Mouse (Mus musculus): ENCODE results near the gene Kmt2d.
"Not testable (repeated sequence)": the region's sequence is repeated elsewhere in the genome, so short reads cannot be mapped to it uniquely, and the experiment has no call there.

The Kmt2d gene

DNA sequence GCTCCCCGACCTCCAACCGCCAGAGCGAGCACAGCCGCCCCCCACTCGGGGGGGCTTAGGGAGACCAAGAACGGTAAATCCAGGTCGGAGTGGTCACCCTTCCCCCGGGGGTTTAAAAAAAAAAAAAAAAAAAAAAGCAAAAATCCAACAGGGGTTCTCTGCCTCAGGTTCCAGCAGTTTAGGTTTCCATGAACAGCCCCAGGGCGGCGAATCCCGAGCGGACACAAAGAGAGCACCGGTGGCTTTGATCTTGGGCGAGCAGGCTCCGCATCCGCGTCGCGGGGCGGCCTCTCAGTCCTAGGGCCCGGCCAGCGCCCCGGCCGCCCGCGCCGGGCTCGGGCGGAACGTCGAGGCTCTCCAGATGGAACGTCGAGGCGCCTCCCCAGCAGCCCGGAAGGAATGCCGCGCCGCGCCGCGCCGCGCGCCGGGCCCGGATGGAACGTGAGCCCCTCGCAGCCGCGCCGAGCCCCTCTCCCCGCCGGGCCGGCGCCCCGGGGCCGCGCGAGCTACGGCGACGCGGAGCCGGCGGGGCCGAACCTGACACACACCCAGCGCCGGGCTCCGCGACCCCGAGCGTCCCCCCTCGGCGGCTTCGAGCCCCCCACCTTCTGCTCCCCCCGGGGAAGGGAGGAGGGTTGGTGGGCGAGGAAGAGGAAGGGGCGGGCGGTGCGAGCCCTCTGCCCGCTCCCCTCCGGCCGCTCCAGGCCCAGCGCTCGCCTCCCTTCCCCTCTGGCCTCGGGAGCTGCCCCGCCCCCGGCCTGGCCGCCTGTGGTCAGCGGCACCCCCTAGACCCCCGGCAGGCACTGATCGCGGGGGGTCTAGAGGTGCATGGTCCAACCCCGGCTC, at the start of gene Kmt2d:
Gene Kmt2d, minus strand, starts transcription at position 135 of the 846 bp plus-strand sequence.
- DNase-seq (ENCODE audit: low read depth, low spot score): no peak

DNA sequence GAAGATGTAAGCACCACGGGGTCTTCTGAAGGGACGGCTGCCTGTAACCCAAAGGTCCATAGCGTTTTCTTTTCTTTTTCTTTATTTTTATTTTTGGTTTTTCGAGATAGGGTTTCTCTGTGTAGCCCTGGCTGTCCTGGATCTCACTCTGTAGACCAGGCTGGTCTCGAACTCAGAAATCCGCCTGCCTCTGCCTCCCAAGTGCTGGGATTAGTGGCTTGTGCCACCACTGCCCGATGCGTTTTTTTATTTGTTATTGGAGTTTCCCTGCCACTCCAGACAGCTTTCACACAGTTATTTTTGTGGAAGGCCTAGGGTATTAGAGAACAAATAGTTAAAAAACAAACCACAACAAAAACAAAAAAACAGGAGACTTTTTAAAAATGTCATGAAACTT, 47.5 kb upstream of the Kmt2d start:
- not testable (repeated sequence) for DNase-seq (ENCODE audit: low read depth, low spot score)

DNA sequence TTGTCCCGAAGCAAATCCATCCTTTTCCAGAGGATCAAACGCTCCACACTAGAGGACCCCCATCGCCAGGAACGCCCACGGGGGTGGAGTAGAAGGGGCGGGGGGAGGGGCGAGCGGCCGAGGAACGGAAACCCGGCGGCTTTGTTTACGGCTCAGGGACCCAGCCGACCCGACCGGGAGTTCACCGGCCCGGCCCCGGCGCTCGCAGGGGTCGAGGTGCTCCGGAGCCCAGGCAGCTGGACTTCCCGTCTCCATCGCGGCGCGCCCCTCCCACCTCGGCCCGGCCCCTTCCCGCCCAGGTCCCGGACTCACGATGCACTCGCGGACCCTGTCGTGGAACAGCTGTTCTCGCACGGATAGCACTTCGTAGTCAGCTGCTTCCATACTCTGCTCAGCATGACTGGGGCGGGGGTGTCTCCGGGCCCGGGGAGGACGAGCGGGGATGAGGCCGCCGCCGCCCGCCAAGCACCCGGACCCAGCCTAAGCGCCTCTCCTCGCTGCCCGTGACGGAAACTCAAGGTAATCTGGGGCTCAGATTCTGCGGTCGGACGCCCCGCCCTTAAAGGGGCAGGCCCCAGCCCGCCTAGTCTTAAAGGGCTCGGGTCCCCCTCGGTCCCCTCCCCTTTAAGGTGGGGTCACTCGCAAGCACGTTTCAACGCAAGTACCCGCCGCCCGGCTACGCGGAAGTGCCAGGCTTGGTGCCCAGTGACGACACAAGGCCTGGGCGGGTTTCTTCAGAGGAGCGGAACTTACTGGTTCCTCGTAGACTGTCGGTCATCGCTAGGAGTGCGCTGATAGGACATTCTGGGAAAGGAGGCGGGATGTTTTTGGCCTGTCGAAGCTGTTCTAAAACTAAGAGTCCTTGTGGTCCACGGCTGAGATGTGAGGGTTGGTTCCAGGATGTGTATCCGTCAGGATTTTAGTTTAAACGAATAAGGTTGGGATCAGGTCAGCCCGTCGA, 46.8 kb upstream of the Kmt2d start, which contains the start of gene Lmbr1l:
Gene Lmbr1l, minus strand, starts transcription at position 694 of the 961 bp plus-strand sequence.
- peak; percentile 97 for DNase-seq (ENCODE audit: low read depth, low spot score)

DNA sequence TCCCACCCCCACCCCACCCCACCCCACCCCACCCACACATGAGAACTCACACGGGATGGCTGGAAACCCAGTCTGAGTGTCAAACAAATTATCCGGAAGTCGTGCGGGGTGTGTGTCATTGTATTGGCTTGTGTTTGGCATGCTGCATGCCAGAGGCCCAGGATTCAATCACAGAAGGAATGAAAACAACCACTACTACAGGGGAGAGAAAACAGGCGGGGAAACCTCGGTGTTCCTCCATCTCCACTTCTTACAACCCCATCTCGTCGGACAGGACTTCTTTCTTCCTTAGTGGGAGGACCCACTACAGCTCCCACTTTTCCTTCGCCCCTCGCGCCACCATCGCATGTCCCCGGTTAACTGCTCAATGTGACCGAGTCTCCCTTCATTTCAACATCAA, 46.1 kb upstream of the Kmt2d start:
- DNase-seq (ENCODE audit: low read depth, low spot score): no peak

DNA sequence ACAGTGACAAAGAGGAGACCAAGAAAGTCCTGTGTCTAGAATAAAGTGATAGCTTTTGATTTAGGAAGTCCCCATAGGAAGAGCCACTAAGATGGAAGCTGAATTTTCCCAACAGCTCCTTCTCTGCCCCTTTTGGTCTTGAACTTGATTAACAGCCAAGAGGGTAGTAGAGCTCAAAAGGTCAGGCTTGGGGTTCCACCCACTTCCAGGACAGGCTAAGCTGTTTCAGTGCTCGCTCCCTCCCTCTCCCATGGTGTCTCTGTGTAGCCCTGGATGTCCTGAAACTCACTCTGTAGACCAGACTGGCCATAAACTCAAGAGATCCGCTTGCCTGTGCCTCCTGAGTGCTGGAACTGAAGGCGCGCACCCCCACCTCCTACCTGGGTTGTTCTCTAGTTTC, 45.0 kb upstream of the Kmt2d start:
- no peak for DNase-seq (ENCODE audit: low read depth, low spot score)

DNA sequence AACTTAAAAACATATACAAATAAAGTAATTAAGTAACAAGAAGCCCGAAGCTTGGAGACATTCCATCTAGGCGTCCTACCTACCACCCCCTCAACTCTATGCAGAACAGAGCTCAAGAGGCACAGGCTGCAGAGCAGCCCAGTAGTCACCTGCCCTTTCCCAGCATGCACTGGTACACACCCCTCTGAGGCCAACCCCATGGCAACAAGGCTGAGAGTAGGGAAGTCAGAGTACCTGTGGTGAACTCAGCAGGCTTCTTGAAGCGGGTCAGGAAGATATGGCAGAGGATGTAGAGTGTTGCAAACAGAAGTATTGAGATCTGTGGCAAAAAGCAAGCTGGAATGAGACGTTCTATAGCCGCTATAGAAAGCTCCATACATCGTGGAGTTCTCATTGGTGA, 43.9 kb upstream of the Kmt2d start:
- DNase-seq (ENCODE audit: low read depth, low spot score): no peak

DNA sequence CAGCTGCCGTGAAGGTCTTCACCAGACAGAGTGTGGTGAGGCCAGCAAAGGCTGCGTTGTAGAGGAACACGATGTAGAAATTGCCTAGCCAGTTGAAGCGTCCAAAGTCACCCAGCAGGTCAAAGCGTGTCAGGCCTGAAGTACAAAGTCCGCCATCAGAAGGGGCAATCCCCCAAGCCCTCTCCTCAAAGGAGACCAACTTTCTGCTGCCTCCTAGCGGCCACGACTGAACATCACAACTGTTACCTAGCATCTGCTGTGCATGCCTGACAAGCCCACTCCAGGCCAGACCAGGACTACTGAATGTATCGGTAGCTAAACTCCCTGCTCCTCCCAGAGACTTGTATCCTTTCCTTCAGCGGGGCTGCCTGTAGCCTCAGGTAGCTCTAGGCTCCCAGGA, 33.7 kb upstream of the Kmt2d start:
- no peak for DNase-seq (ENCODE audit: low read depth, low spot score)

DNA sequence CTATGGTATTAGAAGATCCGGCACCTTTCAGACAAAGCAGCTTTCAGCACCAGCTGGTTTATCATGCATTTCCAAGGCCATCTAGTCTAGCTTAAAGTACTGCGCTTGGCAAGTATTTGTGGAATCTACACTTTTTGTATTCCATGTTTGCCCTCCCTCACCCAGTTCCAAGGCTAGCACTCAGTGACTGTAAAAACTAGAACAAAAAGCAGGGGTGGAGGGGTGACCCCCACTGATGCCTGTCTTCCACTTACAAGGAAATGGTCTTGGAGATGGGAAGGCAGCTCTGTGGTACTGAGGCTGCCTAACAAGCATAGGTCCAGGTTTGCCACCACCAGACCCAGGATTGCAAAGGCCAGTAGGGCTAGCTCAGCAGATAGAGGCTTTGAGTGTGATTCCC, 31.6 kb upstream of the Kmt2d start:
- DNase-seq (ENCODE audit: low read depth, low spot score): no peak

DNA sequence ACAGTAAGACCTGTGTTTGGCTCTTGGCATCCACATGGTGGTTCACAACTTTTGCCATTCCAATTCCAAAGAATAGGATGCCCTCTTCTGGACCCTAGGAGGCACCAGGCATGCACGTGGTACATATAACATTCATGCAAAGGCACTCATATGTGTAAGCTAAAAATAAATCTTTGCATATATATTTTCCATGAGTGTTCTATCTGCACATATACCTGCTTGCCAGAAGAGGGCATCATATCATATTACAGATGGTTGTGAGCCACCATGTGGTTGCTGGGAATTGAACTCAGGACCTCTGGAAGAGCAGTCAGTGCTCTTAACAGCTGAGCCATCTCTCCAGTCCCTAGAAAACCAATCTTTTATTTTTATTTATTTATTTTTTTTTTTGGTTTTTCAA, 30.5 kb upstream of the Kmt2d start:
- DNase-seq (ENCODE audit: low read depth, low spot score): no peak

DNA sequence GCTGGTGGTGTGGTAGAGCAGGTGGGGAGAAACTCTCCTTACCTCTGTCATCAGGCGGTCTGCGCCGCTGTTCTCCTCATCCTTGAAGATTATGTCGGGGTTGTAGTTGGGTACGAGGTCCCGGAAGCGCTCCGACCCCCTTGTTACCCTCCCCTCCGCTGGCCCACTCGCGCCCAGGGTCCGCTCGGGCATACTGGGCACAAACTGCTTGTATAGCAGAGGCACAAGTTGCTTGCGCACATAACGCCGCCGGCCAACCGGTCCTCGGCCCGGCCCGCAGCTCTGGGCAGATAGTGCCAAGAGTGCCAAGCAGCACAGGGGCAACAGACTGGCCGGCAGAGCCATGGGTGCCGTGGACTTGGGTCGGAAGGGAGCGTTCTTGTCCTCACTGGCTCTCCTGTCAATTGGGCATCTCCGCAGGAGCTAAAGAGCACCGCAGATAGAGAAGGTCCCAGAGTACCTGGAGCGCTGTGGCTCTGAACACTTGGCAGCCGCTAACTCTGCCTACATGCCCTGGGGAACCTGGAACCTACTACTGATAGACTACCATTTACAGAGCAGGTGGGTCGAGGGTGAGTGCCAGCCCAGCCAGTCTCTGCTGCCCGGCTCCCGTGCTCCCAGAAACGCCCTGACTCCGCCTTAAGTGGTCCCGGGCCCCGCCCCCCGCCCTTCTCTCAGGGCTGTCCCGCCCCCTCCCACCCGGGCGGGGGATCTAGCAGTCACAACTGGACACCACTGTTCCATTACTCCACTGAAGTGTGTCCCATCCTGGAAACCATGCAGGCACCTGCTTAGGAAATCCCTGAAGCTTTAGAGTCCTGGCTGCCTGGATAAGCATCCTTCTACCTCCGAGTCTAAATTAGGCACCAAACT, 27.2 kb upstream of the Kmt2d start, which contains the start of gene Dhh:
Gene Dhh, minus strand, starts transcription at position 613 of the 873 bp plus-strand sequence.
- DNase-seq (ENCODE audit: low read depth, low spot score): no peak

DNA sequence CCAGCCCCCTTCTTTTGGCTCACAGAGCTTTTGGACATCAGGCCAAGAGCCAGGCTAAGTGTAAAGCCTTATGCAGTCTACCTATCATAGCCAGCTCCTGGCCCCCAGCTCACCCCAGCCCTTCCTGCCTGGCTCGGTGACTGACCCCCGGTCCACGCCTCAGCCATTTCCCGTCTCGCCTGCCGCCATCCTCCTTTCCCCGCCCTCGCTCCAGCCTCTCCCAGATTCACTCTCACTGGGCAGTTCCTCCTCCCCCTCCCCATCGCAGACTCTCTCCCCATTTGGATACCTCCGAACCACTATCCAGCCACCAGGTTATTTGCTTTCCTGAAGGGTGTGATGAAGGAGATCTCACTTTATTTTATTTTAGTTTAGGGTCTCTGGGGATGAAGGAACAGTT, 26.5 kb upstream of the Kmt2d start:
- DNase-seq (ENCODE audit: low read depth, low spot score): no peak

DNA sequence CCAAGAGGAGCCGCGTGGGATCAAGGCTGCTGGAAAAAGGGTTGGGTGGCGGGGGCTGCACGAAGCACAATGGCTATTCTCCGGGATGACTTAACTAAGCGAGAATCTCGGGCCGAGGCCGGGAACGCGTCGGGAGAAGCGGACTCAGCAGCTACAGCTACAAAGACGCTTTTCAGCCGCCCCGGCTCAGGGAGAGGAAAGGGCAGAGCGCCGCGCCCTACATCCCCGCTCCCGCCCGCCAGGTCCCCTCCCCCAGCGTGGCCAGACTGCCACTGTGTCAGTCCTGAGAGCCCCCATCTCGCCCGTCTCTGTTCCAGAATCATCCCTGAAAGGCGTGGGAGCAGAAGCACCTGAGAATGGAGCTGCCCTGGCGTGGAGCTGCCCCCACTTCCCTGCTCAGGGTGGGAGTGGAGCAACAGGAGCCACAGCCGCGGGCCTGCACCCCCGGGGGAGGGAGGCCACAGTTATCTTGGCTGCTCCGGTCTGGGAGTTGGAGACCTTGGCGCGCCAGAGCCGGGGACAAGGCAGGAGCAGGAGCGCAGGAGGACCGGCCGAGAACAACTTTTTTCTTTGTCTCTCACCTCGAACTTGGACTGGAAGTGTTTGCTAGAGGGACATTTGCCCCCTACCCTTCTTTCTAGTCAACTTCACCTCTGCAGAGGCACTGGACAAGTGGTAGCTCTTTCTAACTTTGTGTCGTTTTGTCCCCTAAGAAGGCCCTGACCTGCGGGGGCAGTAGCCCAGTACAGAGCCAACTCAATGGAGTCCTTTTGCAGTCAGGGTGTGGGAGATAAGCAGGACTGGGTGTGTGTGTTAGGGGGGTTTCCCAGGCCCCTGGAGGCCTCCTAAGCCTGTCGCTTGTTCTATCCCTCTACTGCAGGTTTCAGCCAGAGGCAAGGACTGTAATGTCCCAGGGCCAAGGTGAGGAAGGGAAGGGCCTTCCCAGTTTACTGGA, 24.9 kb upstream of the Kmt2d start:
- DNase-seq (ENCODE audit: low read depth, low spot score): no peak

DNA sequence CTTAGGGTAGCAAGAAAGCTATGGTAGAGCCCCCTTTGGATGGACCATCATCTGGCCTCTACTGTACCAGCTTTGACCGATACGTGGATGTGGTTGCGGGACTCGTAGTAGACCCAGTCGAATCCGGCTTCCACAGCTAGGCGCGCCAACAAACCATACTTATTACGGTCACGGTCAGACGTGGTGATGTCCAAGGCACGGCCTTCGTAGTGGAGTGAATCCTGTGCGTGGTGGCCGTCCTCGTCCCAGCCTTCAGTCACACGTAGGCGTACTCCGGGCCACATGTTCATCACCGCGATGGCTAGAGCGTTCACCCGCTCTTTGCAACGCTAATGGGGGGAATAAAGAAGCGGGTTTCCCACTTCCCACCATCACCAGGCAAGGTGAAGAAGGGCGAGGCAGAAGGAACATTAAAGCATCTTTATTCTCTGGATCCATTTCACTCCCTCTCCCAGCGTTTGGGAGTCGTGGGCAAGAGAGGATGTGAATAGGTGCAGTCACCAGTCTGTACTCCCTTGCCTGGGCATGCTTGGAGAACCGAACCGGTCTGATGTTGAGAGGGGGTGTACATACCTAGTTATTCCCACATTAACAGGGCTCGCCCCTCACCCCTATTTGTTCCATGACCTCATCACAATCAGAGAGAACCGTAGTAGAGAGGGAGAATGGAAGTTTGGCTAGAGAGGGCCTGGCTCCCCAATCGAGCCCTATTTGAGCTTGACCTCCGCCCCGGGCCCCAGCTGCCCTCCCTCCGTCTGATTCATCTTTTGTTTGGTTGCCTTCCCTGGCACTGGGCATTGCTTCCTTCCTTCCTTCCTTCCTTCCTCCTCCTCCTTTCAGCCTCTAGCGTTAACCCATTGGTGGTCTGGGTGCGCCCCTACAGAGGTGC, 24.0 kb upstream of the Kmt2d start:
- DNase-seq (ENCODE audit: low read depth, low spot score): no peak

DNA sequence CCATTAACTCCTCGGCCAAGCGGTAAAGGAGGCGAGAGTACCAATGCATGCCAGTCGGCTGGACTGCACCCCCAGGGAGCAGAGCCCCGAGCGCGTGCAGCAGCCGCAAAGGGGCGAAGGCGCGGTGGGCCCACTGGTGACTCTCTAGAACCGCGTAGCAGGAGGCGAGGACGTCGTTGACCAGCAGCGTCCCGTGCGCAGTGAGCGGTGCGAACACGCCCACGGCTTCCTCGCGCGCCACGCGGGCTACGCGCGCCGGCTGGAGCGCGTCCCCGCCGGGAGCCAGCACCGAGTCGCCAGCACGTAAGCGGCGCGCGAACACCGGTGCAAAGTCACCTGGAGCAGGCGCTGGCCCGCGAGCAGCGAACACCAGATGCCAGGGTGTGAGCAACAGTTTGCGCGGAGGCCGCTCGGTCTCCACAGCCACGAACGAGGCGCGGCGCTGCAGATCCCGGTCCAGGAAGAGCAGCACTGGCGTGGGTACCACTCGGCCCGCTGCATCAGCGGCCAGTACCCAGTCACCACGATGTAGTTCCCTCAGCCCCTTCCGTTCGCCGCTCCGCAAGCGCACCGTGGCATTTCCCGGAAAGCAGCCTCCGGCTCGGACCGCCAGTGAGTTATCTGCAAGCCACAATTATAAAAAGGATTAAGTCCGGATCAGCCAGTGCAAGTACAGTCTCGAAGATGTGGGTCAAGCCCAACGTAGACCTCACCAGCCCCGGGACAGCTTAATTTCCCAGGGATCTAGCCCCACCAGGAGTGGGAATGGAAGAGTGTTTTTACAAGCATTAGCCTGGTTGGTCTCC, 23.1 kb upstream of the Kmt2d start, which contains the start of gene Rhebl1:
Gene Rhebl1, minus strand, starts transcription at position 601 of the 806 bp plus-strand sequence.
- no peak for DNase-seq (ENCODE audit: low read depth, low spot score)

DNA sequence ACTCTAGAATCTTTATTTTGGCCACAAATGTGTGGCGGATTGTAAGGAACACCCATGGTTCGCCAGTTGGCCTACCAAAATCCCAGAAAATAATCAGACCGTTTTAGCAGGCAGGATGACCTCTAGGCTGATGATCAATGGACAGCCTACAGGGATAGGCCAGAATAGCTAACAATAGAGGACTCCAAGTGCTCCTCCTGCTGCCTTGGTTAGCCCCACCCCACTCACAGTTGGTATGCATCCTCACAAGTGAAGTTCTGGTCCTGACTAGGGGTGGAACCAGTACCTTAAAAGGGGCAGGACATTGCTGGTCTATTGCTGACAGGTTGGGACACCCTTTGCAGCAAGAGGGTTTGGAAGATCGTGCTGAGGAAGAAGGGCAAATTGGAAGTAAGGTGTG, 22.0 kb upstream of the Kmt2d start:
- no peak for DNase-seq (ENCODE audit: low read depth, low spot score)

DNA sequence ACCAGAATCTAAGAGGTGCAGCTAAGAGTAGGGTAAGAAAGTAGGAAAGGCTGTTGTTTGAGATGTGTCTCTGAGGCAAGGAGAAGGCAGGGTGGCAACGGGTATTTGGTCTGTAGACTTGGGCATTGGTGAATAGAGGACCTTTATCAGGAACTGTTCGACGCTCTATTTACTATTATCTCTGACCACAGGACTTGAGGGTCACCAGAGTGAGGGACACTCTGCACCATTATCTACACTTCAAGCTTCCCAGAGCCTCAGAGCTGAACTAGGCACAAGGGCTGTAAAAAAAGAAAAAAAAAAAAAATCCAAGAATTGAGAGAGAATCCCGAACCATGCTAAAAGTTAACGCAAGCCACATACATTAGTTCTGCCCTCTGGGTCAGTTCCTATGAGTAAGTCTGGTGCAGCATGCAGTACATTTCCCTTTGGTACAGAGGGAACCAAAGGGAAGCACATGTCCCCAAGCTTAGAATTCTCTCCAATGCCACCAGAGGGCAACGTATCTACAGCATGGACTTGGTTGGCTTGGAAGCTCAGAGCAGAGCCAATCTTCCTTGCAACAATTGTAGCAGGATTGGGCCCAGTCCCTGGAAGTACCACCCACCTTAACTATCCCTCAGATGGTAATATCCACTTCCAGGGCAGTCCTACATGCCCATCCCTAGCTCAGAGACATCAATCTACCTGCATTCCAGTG, 21.1 kb upstream of the Kmt2d start:
- no peak for DNase-seq (ENCODE audit: low read depth, low spot score)

DNA sequence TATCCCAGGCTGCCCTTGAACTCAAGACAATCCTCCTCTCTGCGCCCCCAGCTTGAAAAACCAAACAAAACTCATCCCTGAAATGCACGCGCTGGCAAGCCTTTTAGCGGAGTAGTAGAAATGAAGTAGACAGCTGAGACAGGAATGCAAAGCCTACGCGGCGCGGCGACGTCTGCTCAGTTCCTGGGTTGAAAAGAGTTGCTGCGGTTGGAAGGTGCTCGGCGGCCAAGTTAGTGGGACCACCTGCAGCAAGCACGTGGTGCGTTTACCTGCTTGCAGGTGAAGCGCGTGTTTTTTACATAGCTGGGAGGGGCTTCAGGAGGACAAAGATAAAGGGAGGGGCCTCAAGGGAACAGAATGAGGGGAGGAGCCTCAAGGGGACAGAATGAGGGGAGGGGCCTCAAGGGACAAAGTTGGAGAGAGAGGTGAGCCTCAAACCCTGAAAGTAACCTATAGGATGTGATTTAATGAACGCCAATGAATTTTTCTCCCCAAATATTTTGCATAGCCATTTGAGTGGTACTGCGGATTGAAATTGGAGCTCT, 20.3 kb upstream of the Kmt2d start:
- no peak for DNase-seq (ENCODE audit: low read depth, low spot score)

Data from WW6 (cell line).